Mouse (Mus musculus): ENCODE data around the gene Tex21. TPM values are rescaled to one million over a fixed set of nuclear protein-coding genes. Genes with fewer than 3 reads are reported as not detected.

The Tex21 gene
- polyA plus RNA-seq, 1 experiment from 2014 or later: not detected

DNA sequence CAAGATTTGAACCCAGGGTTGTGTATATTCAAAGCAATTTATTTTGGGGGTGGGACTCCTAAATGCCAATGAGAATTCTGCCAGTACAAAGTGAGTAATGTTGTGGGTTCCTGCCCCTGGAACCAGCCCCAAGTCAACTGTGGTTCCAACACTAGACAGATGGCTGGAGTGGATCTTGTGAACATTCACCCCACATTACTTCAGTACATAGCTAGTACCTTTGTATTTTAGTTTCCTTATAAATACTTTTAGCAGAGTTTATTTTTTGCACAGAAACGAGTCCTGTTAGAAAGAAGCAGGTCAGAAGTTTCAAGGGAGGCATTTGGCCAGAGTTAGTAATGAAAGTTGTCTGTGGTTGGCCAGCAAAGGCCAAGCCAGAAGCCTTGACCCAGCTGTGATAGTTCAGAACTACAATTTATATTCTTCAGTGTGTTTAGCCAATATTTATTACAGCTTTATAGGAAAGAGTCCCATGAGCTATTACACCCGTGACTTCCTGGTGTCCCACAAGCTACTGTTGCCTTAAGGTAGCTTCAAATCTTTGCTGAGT is 34.6 kb upstream of the Tex21 start:
- Histone ChIP-seq H3K4me3 (ENCODE audit: low read depth, low read length) (no peak overlapping the region), H3K4me1 (replicated peaks; ENCODE audit: control insufficient read depth, insufficient read depth, low read length) (0 out of 2 replicates have a peak, but pooled peaks cover 4% of the 10 kb centered on the region), H3K4me2 (ENCODE audit: low read length) (no peak overlapping the region), H3K27ac (ENCODE audit: low read depth) (no peak overlapping the region), H3K9ac (ENCODE audit: low read length) (no peak overlapping the region), H3K9me3 (ENCODE audit: control insufficient read depth, low read length) (no peaks in the 10 kb centered on the region), H3K27me3 (replicated peaks; ENCODE audit: control insufficient read depth, insufficient read depth, low read length) (no peaks in the 10 kb centered on the region), H3K36me3 (ENCODE audit: control insufficient read depth, insufficient read depth, low read length) (peaks cover 52% of the 10 kb centered on the region)
- ATAC-seq (replicated peaks; ENCODE audit: low FRiP score, low TSS enrichment, low read depth) (no peak), DNase-seq (ENCODE audit: low spot score) (no peak)
- WGBS: 92% methylated on average over 2 of the region's 2 CpGs

DNA sequence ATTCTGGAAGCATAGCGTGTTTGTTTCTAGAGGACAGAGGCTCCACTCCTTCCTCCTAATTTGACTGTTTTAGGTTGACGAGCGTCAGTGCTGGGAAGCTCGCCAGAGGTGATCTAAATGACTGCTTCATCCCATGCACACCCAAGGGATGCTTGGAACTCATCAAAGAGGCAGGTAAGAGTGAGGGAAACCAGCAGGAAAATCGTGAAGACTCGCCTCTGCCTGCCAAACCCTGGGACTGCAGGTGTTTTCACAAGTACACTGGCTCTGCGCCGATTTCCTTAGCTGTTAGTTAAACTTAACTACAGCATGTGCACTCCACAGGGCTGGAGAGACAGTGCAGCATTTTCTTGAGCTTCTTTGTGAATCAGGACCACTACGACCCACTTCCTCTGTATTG is 34.0 kb upstream of the Tex21 start:
- H3K4me3 ChIP-seq (ENCODE audit: low read depth, low read length): no peak overlapping the region
- H3K27me3 ChIP-seq (replicated peaks; ENCODE audit: control insufficient read depth, insufficient read depth, low read length): no peaks in the 10 kb centered on the region
- ATAC-seq (replicated peaks; ENCODE audit: low FRiP score, low TSS enrichment, low read depth) (no peak), DNase-seq (ENCODE audit: low spot score) (no peak)
- H3K27ac ChIP-seq (ENCODE audit: low read depth): no peak overlapping the region
- H3K4me2 ChIP-seq (ENCODE audit: low read length): no peak overlapping the region
- no peak overlapping the region for H3K9ac ChIP-seq (ENCODE audit: low read length)
- H3K4me1 ChIP-seq (replicated peaks; ENCODE audit: control insufficient read depth, insufficient read depth, low read length): 0 out of 2 replicates have a peak, but pooled peaks cover 4% of the 10 kb centered on the region
- 89% methylated on average over 9 of the region's 9 CpGs for WGBS
- H3K36me3 ChIP-seq (ENCODE audit: control insufficient read depth, insufficient read depth, low read length): peaks cover 52% of the 10 kb centered on the region
- H3K9me3 ChIP-seq (ENCODE audit: control insufficient read depth, low read length): no peaks in the 10 kb centered on the region

DNA sequence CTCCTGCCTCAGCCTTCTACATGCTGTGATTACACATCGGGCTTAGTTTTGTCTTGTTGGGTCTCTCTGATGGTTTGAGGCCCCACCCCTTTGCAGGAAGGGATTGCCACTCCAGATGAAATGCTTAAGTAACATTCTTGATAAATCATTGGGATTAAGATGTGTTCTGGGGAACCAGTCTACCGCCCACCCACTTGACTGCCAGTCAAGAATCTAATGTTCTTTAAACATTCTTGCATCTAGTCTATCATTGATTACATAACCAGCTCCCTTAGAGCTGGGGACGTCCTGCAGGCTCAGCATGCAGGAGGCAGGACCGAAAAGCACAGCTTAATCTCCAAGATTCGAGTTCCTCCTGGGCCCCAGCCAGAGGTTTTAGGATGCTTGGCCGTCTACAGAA is 31.7 kb upstream of the Tex21 start:
- Histone ChIP-seq H3K9me3 (ENCODE audit: control insufficient read depth, low read length) (no peaks in the 10 kb centered on the region), H3K36me3 (ENCODE audit: control insufficient read depth, insufficient read depth, low read length) (peaks cover 38% of the 10 kb centered on the region), H3K9ac (ENCODE audit: low read length) (no peak overlapping the region), H3K27me3 (replicated peaks; ENCODE audit: control insufficient read depth, insufficient read depth, low read length) (no peaks in the 10 kb centered on the region), H3K4me1 (replicated peaks; ENCODE audit: control insufficient read depth, insufficient read depth, low read length) (0 out of 2 replicates have a peak, but pooled peaks cover 4% of the 10 kb centered on the region), H3K4me3 (ENCODE audit: low read depth, low read length) (no peak overlapping the region), H3K4me2 (ENCODE audit: low read length) (no peak overlapping the region), H3K27ac (ENCODE audit: low read depth) (no peak overlapping the region)
- 72% methylated on average over 6 of the region's 6 CpGs for WGBS
- DNase-seq (ENCODE audit: low spot score) (no peak), ATAC-seq (replicated peaks; ENCODE audit: low FRiP score, low TSS enrichment, low read depth) (no peak)

DNA sequence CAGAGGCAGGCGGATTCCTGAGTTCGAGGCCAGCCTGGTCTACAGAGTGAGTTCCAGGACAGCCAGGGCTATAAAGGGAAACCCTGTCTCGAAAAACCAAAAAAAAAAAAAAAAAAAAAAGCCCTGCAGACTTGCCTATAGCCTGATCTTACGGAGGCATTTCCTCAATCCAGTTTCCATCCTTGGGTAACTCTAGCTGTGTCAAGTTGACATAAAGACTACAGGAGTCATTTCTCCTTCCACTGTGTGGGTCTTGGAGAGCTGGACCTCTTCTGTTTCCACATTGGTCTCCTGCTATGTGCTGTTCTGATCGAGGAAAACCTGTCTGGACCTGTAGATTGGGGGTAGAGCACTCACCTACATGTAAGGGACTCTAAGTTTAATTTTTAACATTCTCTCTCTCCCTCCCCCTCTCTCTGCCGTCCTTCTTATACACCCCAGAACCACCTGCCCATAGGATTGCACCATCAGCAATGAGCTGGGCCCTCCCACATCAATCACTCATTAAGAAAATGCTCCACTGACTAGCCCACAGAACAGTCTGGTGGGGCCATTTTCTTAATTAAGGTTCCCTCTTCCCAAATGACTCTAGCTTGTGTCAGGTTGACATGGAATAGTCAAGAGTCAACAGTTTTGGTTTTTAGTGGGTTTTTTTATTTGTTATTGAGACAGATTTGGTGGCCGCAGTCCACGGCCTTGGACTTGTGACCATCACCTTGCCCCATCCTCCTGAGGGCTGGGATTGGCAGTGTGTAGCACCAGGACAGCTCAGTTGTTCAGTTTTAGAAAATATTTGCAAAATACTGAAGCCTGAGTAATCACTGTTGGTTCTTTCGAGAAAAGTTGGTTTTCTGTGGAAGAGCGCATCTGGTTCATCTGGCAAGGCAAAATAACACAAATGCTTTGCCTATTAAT is 26.3 kb upstream of the Tex21 start:
- H3K9me3 ChIP-seq (ENCODE audit: control insufficient read depth, low read length): no peaks in the 10 kb centered on the region
- 91% methylated on average over 10 of the region's 10 CpGs for WGBS
- H3K4me1 ChIP-seq (replicated peaks; ENCODE audit: control insufficient read depth, insufficient read depth, low read length): no peaks in the 10 kb centered on the region
- ATAC-seq (replicated peaks; ENCODE audit: low FRiP score, low TSS enrichment, low read depth) (no peak), DNase-seq (ENCODE audit: low spot score) (no peak)
- peaks cover 19% of the 10 kb centered on the region for H3K36me3 ChIP-seq (ENCODE audit: control insufficient read depth, insufficient read depth, low read length)
- no peak overlapping the region for H3K4me3 ChIP-seq (ENCODE audit: low read depth, low read length)
- no peak overlapping the region for H3K4me2 ChIP-seq (ENCODE audit: low read length)
- H3K9ac ChIP-seq (ENCODE audit: low read length): no peak overlapping the region
- H3K27ac ChIP-seq (ENCODE audit: low read depth): no peak overlapping the region
- H3K27me3 ChIP-seq (replicated peaks; ENCODE audit: control insufficient read depth, insufficient read depth, low read length): no peaks in the 10 kb centered on the region

DNA sequence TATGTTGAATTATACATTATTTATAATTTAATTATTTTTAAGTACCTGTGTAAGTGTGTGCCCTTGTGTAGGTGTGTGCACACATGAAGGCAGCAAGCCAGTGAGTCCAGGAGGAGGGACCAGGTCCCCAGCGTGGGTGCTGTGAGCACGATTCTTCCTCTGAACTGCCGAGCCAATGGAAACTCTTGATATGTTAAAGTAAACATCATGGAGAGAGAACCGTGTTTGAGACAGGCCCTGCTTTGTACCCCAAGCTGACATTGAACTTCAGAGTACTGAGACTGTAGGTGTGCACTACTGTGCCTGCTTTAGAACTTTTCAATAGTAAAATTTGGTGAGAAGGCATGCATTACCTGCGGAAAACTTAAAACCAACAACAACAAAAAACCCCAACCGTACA is 25.0 kb upstream of the Tex21 start:
- H3K27ac ChIP-seq (ENCODE audit: low read depth): no peak overlapping the region
- ATAC-seq (replicated peaks; ENCODE audit: low FRiP score, low TSS enrichment, low read depth) (no peak), DNase-seq (ENCODE audit: low spot score) (no peak)
- no peaks in the 10 kb centered on the region for H3K27me3 ChIP-seq (replicated peaks; ENCODE audit: control insufficient read depth, insufficient read depth, low read length)
- H3K4me2 ChIP-seq (ENCODE audit: low read length): no peak overlapping the region
- no peak overlapping the region for H3K9ac ChIP-seq (ENCODE audit: low read length)
- H3K9me3 ChIP-seq (ENCODE audit: control insufficient read depth, low read length): no peaks in the 10 kb centered on the region
- WGBS: 87% methylated on average over 6 of the region's 6 CpGs
- peaks cover 19% of the 10 kb centered on the region for H3K36me3 ChIP-seq (ENCODE audit: control insufficient read depth, insufficient read depth, low read length)
- no peak overlapping the region for H3K4me3 ChIP-seq (ENCODE audit: low read depth, low read length)
- no peaks in the 10 kb centered on the region for H3K4me1 ChIP-seq (replicated peaks; ENCODE audit: control insufficient read depth, insufficient read depth, low read length)

DNA sequence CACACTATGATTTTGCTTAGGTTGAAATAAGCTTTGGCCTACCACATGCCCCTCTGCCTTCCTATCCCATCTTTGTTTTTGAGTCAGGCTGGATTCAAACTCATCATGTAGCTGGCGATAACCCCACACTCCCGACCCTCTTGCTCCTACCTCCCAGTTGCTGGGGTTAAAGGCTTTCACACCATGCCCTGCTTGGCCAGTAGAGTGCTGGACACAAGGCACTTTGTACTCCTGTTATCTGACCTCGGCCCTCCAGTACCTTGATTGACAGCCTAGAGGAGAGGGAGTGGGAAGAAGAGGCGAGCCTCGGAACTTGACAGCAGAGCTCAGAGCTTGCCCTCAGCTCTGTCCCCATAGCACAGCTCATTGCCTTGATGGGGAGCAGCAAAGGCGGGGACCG is 22.6 kb upstream of the Tex21 start:
- 73% methylated on average over 7 of the region's 7 CpGs for WGBS
- Histone ChIP-seq H3K4me2 (ENCODE audit: low read length) (no peak overlapping the region), H3K9me3 (ENCODE audit: control insufficient read depth, low read length) (no peaks in the 10 kb centered on the region), H3K4me3 (ENCODE audit: low read depth, low read length) (no peak overlapping the region), H3K27ac (ENCODE audit: low read depth) (no peak overlapping the region), H3K27me3 (replicated peaks; ENCODE audit: control insufficient read depth, insufficient read depth, low read length) (no peaks in the 10 kb centered on the region), H3K36me3 (ENCODE audit: control insufficient read depth, insufficient read depth, low read length) (peaks cover 13% of the 10 kb centered on the region), H3K9ac (ENCODE audit: low read length) (no peak overlapping the region), H3K4me1 (replicated peaks; ENCODE audit: control insufficient read depth, insufficient read depth, low read length) (no peaks in the 10 kb centered on the region)
- ATAC-seq (replicated peaks; ENCODE audit: low FRiP score, low TSS enrichment, low read depth): no peak
- DNase-seq (ENCODE audit: low spot score): no peak

- Histone ChIP-seq H3K27ac (ENCODE audit: low read depth) (no peak overlapping the region), H3K4me2 (ENCODE audit: low read length) (no peak overlapping the region), H3K9ac (ENCODE audit: low read length) (no peak overlapping the region), H3K36me3 (ENCODE audit: control insufficient read depth, insufficient read depth, low read length) (peaks cover 13% of the 10 kb centered on the region), H3K27me3 (replicated peaks; ENCODE audit: control insufficient read depth, insufficient read depth, low read length) (no peaks in the 10 kb centered on the region), H3K9me3 (ENCODE audit: control insufficient read depth, low read length) (no peaks in the 10 kb centered on the region), H3K4me3 (ENCODE audit: low read depth, low read length) (no peak overlapping the region), H3K4me1 (replicated peaks; ENCODE audit: control insufficient read depth, insufficient read depth, low read length) (no peaks in the 10 kb centered on the region)
- no peak for ATAC-seq (replicated peaks; ENCODE audit: low FRiP score, low TSS enrichment, low read depth)
- DNase-seq (ENCODE audit: low spot score): no peak
- WGBS: 88% methylated on average over 10 of the region's 10 CpGs
These were observed 22.1 kb upstream of the Tex21 start for GRCm38 (mm10) chr12:76268686-76269085.

GRCm38 (mm10) chr12:76266875-76267274 is 20.3 kb upstream of the Tex21 start:
- WGBS: 80% methylated on average over 9 of the region's 9 CpGs
- H3K36me3 ChIP-seq (ENCODE audit: control insufficient read depth, insufficient read depth, low read length): peaks cover 8% of the 10 kb centered on the region
- H3K9me3 ChIP-seq (ENCODE audit: control insufficient read depth, low read length): no peaks in the 10 kb centered on the region
- no peaks in the 10 kb centered on the region for H3K27me3 ChIP-seq (replicated peaks; ENCODE audit: control insufficient read depth, insufficient read depth, low read length)
- ATAC-seq (replicated peaks; ENCODE audit: low FRiP score, low TSS enrichment, low read depth) (no peak), DNase-seq (ENCODE audit: low spot score) (no peak)
- H3K27ac ChIP-seq (ENCODE audit: low read depth): no peak overlapping the region
- H3K9ac ChIP-seq (ENCODE audit: low read length): no peak overlapping the region
- no peak overlapping the region for H3K4me3 ChIP-seq (ENCODE audit: low read depth, low read length)
- no peaks in the 10 kb centered on the region for H3K4me1 ChIP-seq (replicated peaks; ENCODE audit: control insufficient read depth, insufficient read depth, low read length)
- no peak overlapping the region for H3K4me2 ChIP-seq (ENCODE audit: low read length)

DNA sequence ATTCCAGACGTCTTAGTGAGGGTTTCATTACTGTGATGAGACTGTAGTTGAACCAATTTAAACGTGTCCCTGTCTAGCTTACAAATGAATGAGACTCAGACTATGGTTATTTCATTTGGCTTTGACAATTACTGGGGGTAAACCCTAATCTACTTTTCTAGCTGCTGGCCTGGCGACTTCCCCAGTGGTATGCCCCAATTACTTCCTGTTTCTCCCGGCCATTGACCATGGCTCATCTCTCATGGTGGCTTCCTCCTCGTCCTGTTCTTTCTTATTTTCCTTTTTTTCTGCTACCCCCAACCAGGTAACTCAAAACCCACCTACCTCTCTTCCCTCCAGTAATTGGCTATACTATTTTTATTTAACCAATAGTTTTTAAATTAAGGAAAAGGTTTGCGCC is 18.5 kb upstream of the Tex21 start:
- Histone ChIP-seq H3K4me1 (replicated peaks; ENCODE audit: control insufficient read depth, insufficient read depth, low read length) (no peaks in the 10 kb centered on the region), H3K4me2 (ENCODE audit: low read length) (no peak overlapping the region), H3K9me3 (ENCODE audit: control insufficient read depth, low read length) (no peaks in the 10 kb centered on the region), H3K27ac (ENCODE audit: low read depth) (no peak overlapping the region), H3K4me3 (ENCODE audit: low read depth, low read length) (no peak overlapping the region), H3K36me3 (ENCODE audit: control insufficient read depth, insufficient read depth, low read length) (no peaks in the 10 kb centered on the region), H3K27me3 (replicated peaks; ENCODE audit: control insufficient read depth, insufficient read depth, low read length) (no peaks in the 10 kb centered on the region), H3K9ac (ENCODE audit: low read length) (no peak overlapping the region)
- no peak for ATAC-seq (replicated peaks; ENCODE audit: low FRiP score, low TSS enrichment, low read depth)
- 69% methylated on average over 6 of the region's 6 CpGs for WGBS
- DNase-seq (ENCODE audit: low spot score): no peak

Data from intestine, embryonic 14.5 days (tissue).